Mouse (Mus musculus) left cerebral cortex, adult 18-20 months (tissue): ENCODE measurements around the gene Set. TPM values are rescaled to one million over a fixed set of nuclear protein-coding genes. Genes with fewer than 3 reads are reported as not detected.
A peak's percentile ranks its signal among the peaks of the same experiment; 100 is the strongest.
"Not testable (repeated sequence)": the region's sequence is repeated elsewhere in the genome, so short reads cannot be mapped to it uniquely, and the experiment has no call there.

Experiments
- DNase-seq, 2 experiments: peaks; one replicate each; pipeline ENCODE4 v3.0.0; 2021 to 2022; ENCODE audit warnings: low spot score in 2 of 2, mixed read lengths in 1 of 2
- long read RNA-seq, 2 experiments: library from polyadenylated mRNA; stranded (forward); transcript quantifications; one replicate each; pipeline ENCODE4 v2.0.0; 2021
- total RNA-seq, 2 experiments: library from RNA; stranded (reverse); gene quantifications; 2 replicates each; pipeline ENCODE4 v1.2.3; 2021

Gene Set
- 100 to 1,000 TPM; 191 to 199 TPM for total RNA-seq
- long read RNA-seq, experiment 1, transcript Set-201 (8 exons, 2,834 nt) = major isoform, 184 of 203 reads
- long read RNA-seq, experiment 1, partial matches to known transcripts = 13 of 203 reads
- long read RNA-seq, experiment 1, other reads (novel, unspliced or antisense) = 6 of 203 reads
- long read RNA-seq, experiment 2, transcript Set-201 (8 exons, 2,834 nt) = major isoform, 94 of 107 reads
- long read RNA-seq, experiment 2, partial matches to known transcripts = 2 of 107 reads
- long read RNA-seq, experiment 2, other reads (novel, unspliced or antisense) = 6 of 107 reads

- DNase-seq = no peak
These were observed at the start of gene Set for GRCm38 (mm10) chr2:30057223-30057904. Set (plus strand) TSS chr2:30057378.

GRCm38 (mm10) chr2:30009101-30009500 lies 48.1 kb upstream of the Set start:
- no peak for DNase-seq

GRCm38 (mm10) chr2:30010840-30011281 lies 46.3 kb upstream of the Set start:
- DNase-seq = peak; percentile 30 to 32

- DNase-seq = peak in 1 of 2 experiments; percentile 36
These were observed 42.7 kb upstream of the Set start for GRCm38 (mm10) chr2:30014326-30014966.

GRCm38 (mm10) chr2:30025454-30025853 lies 31.7 kb upstream of the Set start:
- no peak for DNase-seq

- no peak for DNase-seq
These were observed 30.2 kb upstream of the Set start for GRCm38 (mm10) chr2:30026997-30027396.

GRCm38 (mm10) chr2:30032244-30032846 lies 24.8 kb upstream of the Set start:
- DNase-seq = no peak

- peak in 1 of 2 experiments; percentile 29 for DNase-seq
These were observed 24.2 kb upstream of the Set start for GRCm38 (mm10) chr2:30032957-30033356.

- no peak for DNase-seq
These were observed 19.4 kb upstream of the Set start for GRCm38 (mm10) chr2:30037762-30038161.

GRCm38 (mm10) chr2:30038370-30038769 lies 18.8 kb upstream of the Set start:
- no peak for DNase-seq

- DNase-seq = no peak
These were observed 17.5 kb upstream of the Set start for GRCm38 (mm10) chr2:30039687-30040086.

- DNase-seq = peak; percentile 73 to 82
These were observed 14.7 kb upstream of the Set start for GRCm38 (mm10) chr2:30042445-30042844.

GRCm38 (mm10) chr2:30044550-30044949 lies 12.6 kb upstream of the Set start:
- DNase-seq = no peak

- DNase-seq = no peak
These were observed 10.1 kb upstream of the Set start for GRCm38 (mm10) chr2:30047127-30047526.

- DNase-seq = no peak
These were observed 9.1 kb upstream of the Set start for GRCm38 (mm10) chr2:30048101-30048501.

- DNase-seq = peak; percentile 98 to 99
These were observed 8.3 kb upstream of the Set start, which contains the start of gene Wdr34 for GRCm38 (mm10) chr2:30048699-30049388. Wdr34 (minus strand) TSS chr2:30048881.

- DNase-seq = no peak
These were observed 7.3 kb upstream of the Set start for GRCm38 (mm10) chr2:30049831-30050230.

GRCm38 (mm10) chr2:30051992-30052761 lies 5.0 kb upstream of the Set start:
- no peak for DNase-seq

GRCm38 (mm10) chr2:30055310-30055709 lies 1.9 kb upstream of the Set start:
- DNase-seq = not testable (repeated sequence)

- DNase-seq = no peak
These were observed 442 bp upstream of the Set start for GRCm38 (mm10) chr2:30056736-30057135.
